Mouse (Mus musculus) cerebellum, adult 9-11 months (tissue): ENCODE results near the gene Ccdc12.

ENCODE experiments used
- DNase-seq: peaks from one replicate; pipeline ENCODE4 v3.0.0; 2022

The Ccdc12 gene

GRCm38 (mm10) chr9:110745752-110746151 lies 89.4 kb downstream of the Ccdc12 start:
- DNase-seq: no peak

- no peak for DNase-seq
Observed at GRCm38 (mm10) chr9:110746238-110746637, 89.9 kb downstream of the Ccdc12 start.

GRCm38 (mm10) chr9:110746961-110747360 lies 90.7 kb downstream of the Ccdc12 start, which contains the start of gene Pth1r:
TSS of gene Pth1r (minus strand) at chr9:110747145.
- no peak for DNase-seq

- DNase-seq: no peak
Observed at GRCm38 (mm10) chr9:110748451-110748850, 92.1 kb downstream of the Ccdc12 start.

GRCm38 (mm10) chr9:110750404-110751187 lies 94.3 kb downstream of the Ccdc12 start:
- no peak for DNase-seq

GRCm38 (mm10) chr9:110751412-110751811 lies 95.1 kb downstream of the Ccdc12 start:
- no peak for DNase-seq

GRCm38 (mm10) chr9:110752917-110753435 lies 96.7 kb downstream of the Ccdc12 start:
- DNase-seq: no peak

GRCm38 (mm10) chr9:110753773-110754172 lies 97.5 kb downstream of the Ccdc12 start:
- DNase-seq: no peak

- no peak for DNase-seq
Observed at GRCm38 (mm10) chr9:110757816-110758215, 101.5 kb downstream of the Ccdc12 start.

- peak; percentile 27 for DNase-seq
Observed at GRCm38 (mm10) chr9:110758605-110759004, 102.3 kb downstream of the Ccdc12 start.

- DNase-seq: no peak
Observed at GRCm38 (mm10) chr9:110759265-110759664, 103.0 kb downstream of the Ccdc12 start.

GRCm38 (mm10) chr9:110760886-110761285 lies 104.6 kb downstream of the Ccdc12 start:
- DNase-seq: no peak
